Mouse (Mus musculus) lung, adult 10 weeks (tissue): Measurements from ENCODE around the gene Sik2. TPM values are rescaled to one million over a fixed set of nuclear protein-coding genes. Genes with fewer than 3 reads are reported as not detected.

Experiments used
- polyA plus RNA-seq: library from polyadenylated mRNA; stranded (reverse); fragments of 350-450 nt; fragmentation: Illumina TruSeq; extraction: RNeasy Lipid Tissue Mini Kit (QIAGEN cat#74804); gene quantifications from one replicate; pipeline ENCODE4 v1.2.3, GENCODE M21; 2014; ENCODE audit warnings: low read depth, low replicate concordance; ENCODE audit not compliant: insufficient read depth

Gene Sik2
- 4.0 TPM for polyA plus RNA-seq

GRCm38 (mm10) chr9:51008841-51009655 is at the start of gene Sik2:
Gene Sik2 (minus strand): TSS chr9:51009073.

GRCm38 (mm10) chr9:50845081-50845480 is 163.8 kb downstream of the Sik2 start, which contains the start of gene Ppp2r1b:
Gene Ppp2r1b (plus strand): TSS chr9:50845301.

Other genes with a start within 250 kb of the Sik2 start
- gene Fdxacb1, start 240.8 kb downstream of the Sik2 start, polyA plus RNA-seq, result 6.0 TPM
- gene Alg9, start 234.1 kb downstream of the Sik2 start, polyA plus RNA-seq, result 14.9 TPM
- 58.9 TPM for gene 1110032A03Rik, start 233.6 kb downstream of the Sik2 start, polyA plus RNA-seq
- 13.1 TPM for gene Ppp2r1b, start 163.8 kb downstream of the Sik2 start, polyA plus RNA-seq
- gene Btg4, start 51.8 kb upstream of the Sik2 start, polyA plus RNA-seq, result 0.62 TPM
- gene Layn, start 68.0 kb upstream of the Sik2 start, polyA plus RNA-seq, result 5.0 TPM
- 11.7 TPM for gene 4833427G06Rik, start 93.0 kb upstream of the Sik2 start, polyA plus RNA-seq
- gene Gm32742, start 156.4 kb upstream of the Sik2 start, polyA plus RNA-seq, result 0.09 TPM
- 11.3 TPM for gene Pou2af1, start 204.6 kb upstream of the Sik2 start, polyA plus RNA-seq